Mouse (Mus musculus) inflammation-experienced regulatory T-cells, adult 16 weeks (primary cell): ENCODE results near the gene Rilpl1. TPM values are rescaled to one million over a fixed set of nuclear protein-coding genes. Genes with fewer than 3 reads are reported as not detected.

Source experiments
- polyA plus RNA-seq: library from polyadenylated mRNA; unstranded; fragments of 100-300 nt; shearing (Covaris generic); gene quantifications from one replicate; pipeline ENCODE4 v1.2.1, GENCODE M21; 2017

Rilpl1 gene
- polyA plus RNA-seq = 3.5 TPM

DNA sequence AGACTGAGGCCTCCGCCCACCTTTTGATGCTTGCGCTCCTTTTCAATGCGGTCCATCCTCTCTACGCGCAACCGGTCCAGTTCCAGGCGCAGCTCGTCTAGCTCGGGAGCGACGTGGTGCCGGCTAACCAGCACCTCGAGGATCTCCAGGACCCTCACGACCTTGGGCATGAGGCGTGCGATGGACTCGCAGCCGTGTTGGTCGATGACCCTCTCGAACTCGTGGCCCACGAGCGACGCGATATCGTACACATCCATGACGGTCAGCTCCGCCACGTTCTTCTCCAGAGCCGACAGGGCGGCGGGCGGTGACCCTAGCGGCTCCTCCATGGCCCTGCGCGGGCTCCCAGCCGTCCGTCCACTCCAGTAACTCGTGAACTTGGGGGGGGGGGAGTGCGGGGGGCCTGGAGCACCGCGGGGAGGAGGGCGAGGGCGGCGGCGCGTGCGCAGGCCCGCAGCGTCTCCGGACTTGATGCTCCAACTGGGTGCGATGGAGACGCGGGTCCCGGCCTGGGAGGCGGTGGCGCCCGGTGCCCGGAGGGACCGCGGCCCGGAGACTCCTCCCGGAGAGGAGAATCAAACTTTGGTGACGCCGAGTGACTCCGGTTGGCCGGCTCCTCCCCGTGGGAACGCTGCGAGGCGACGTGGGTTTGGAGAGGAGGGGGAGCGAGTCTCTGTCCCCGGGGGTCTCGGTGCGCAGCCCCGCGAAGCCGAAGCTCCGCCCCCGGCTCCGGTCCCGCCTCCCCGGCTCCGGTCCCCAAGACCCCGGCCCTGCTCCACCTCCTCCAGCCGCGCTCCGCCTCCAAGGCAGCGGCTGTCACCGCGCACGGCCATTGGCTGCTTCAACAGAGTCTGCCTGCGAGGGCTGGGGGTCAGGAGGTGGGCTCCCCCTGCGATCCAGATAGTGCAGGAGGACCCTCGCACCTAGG, at the start of gene Rilpl1:
Gene Rilpl1, minus strand, starts transcription at position 737 of the 928 bp plus-strand sequence.

DNA sequence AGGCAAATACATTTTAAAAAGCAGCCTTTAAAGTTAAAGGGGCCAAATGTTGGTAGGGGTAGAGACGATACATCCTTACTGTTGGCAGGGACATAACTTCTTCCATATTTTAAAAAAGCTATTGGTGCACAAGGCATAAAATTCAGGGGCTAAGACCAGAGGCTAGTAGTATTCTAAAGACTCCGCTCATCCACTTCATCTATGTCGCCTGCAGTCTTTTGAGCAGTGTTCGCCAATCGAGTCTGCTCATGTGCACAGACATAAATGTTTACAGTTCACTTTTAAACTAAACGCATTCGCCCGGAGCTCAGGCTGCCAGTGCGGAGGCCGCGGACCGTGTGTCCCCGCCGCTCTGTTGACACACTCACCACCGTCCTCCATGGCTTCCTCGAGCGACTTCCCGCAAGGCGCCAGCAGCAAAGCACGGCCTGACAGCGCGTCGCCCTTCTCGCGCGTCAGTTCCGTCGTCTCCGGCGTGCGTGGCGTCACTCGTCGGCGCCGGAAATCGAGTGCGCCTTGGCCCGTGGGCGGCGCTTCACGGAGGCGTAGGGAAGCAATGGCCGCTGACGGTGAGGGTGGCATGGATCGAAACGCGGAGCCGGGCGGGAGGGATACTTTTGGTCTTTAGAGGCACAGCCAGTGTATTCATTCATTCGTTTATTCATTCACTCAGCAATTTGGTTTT, 47.6 kb upstream of the Rilpl1 start, which contains the start of the genes Eif2b1 and Gtf2h3:
Gene Eif2b1, minus strand, starts transcription at position 499 of the 685 bp plus-strand sequence.
Gene Gtf2h3, plus strand, starts transcription at position 508 of the 685 bp plus-strand sequence.

DNA sequence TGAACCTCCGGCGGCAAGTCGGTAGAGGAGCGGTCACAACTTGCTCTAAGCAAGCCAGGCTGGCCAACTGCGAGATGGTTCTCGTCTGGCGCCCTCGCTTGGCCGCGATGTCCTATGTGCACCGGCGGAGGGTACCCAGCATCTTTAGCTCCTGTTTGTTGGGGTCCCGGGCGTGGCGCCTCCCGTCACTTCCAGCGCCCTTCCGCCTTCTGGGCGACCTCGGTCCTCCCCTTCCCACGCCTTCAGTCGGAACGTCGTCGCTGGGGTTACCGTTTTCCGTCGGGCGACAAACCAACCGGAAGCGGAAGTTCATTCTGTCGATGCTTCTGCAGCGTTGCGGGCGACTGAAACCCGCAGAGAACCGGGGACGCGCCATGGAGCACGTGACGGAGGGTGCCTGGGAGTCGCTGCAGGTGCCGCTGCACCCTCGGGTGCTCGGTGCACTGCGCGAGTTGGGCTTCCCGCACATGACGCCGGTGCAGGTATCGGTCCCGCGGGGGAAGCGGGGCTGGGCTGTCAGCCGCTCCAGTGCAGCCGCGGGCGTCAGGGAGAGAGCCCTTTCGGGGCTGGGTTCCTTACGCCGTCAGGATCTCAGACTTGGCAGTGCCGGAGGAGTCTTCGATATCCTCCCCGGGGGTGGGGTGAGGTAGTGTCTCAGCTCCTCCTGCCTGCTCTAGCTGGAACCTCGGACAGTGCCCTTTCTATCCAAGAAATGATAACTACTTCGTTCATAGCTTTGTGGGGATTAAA, 21.5 kb upstream of the Rilpl1 start, which contains the start of gene Ddx55:
Gene Ddx55, plus strand, starts transcription at position 307 of the 750 bp plus-strand sequence.

DNA sequence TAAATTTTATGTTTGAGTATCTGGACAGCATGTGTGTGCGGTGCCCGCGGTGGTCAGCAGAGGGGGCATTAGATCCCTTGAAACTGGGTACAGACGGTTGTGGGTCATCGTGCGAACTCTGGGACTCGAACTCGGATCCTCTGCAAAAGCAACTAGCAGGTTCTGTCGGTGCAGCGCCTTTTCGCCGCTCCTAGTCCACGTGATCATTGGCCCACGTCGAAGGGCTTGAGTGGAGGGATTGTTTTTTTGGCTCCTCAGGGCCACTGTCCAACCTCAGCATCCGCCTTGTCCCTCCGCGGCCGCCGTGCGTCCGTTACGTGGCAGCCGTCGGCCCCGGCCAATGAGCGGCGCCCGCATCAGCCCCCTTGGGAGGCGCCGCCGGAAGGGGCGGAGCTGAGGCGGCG, 9.2 kb upstream of the Rilpl1 start, which contains the start of gene Tmed2:
Gene Tmed2, plus strand, starts transcription at position 313 of the 404 bp plus-strand sequence.

DNA sequence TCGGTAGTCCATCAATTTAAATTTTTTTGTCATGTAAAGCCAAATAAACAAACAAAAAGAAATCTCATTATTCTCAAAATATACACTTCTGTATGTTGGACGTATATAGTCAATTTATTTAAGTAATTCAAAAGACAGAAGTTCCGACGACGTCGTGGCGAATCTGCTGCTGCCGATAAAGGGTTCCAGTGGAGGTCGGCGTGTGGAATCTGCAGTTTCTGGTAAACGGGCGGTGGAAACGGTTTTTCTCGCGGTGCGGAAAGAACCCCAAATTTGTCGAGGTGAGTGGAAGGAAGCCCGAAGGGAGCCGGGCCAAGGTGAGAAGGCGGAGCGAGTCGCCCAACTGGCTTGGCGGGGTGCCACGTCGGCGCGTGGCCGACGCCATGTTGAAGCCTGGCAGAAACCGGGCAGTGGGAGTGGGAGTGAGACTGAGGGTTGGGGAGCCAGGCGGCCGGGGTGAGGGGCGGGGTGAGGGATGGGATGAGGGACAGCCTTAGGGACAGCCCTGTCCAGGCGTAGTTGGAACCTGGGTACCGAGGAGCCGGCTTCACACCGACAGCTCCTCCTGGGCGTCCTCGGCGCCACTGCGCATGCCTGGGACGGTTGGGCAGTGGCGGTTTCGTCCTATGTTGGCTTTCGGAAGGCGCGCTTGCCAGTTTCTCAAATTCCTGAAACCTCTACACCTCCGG, 48.1 kb downstream of the Rilpl1 start, which contains the start of gene Snrnp35:
Gene Snrnp35, plus strand, starts transcription at position 169 of the 689 bp plus-strand sequence.

Other genes starting within 250 kb of the Rilpl1 start
- gene Mphosph9, start 203.4 kb downstream of the Rilpl1 start, polyA plus RNA-seq = 28.1 TPM
- 14.1 TPM for gene 2810006K23Rik, start 203.3 kb downstream of the Rilpl1 start, polyA plus RNA-seq
- 6.1 TPM for gene Cdk2ap1, start 168.3 kb downstream of the Rilpl1 start, polyA plus RNA-seq
- 155 TPM for gene Sbno1, start 105.4 kb downstream of the Rilpl1 start, polyA plus RNA-seq
- 10.3 TPM for gene Kmt5a, start 91.5 kb downstream of the Rilpl1 start, polyA plus RNA-seq
- gene Rilpl2, start 53.0 kb downstream of the Rilpl1 start, polyA plus RNA-seq = 107 TPM
- gene Snrnp35, start 48.3 kb downstream of the Rilpl1 start, polyA plus RNA-seq = 7.6 TPM
- gene Tmed2, start 9.3 kb upstream of the Rilpl1 start, polyA plus RNA-seq = 72.4 TPM
- gene Ddx55, start 21.5 kb upstream of the Rilpl1 start, polyA plus RNA-seq = 27.9 TPM
- gene Eif2b1, start 47.7 kb upstream of the Rilpl1 start, polyA plus RNA-seq = 46.5 TPM
- gene Gtf2h3, start 47.7 kb upstream of the Rilpl1 start, polyA plus RNA-seq = 64.6 TPM
- 95.0 TPM for gene Atp6v0a2, start 97.2 kb upstream of the Rilpl1 start, polyA plus RNA-seq
- not detected for gene Dnah10, start 193.7 kb upstream of the Rilpl1 start, polyA plus RNA-seq